Mouse (Mus musculus) liver, adult 2 months (tissue): ENCODE results near the gene Cyb5d1.

Experiments
- CTCF ChIP-seq: fragments of 200-500 bp; IDR thresholded peaks from 2 replicates; pipeline ENCODE4 v1.5.1; 2011; ENCODE audit warnings: low read depth, low read length, control low read depth
- POLR2A ChIP-seq: fragments of 200-500 bp; IDR thresholded peaks from 2 replicates; pipeline ENCODE4 v1.6.1; 2011; ENCODE audit warnings: low read length, control low read depth; ENCODE audit not compliant: insufficient read depth; ENCODE audit errors: extremely low read depth

DNA sequence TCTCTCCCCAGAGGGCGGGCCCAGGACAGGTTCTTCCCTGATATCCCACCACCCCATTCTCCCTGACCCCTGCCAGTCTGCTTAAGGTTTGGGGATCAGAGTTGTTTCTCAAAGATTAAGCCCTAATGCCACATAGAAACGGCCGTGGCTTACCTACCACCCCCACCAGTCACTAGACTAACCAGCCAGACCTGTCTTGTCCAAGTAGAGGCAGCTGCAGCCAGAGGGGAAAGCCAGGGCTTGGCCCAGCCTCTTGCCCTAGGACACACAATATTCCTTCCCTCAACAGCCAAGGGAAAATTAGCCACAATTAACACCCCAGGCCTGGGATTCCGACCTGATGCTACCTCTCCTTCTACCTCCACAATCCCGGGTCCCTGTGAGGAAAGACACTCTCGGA, 29.7 kb downstream of the Cyb5d1 start:
- no peak for TF ChIP-seq CTCF
- TF ChIP-seq POLR2A = no peak
